Mouse (Mus musculus) kidney, embryonic 16.5 days (tissue): ENCODE results near the gene Gm4707. TPM values are rescaled to one million over a fixed set of nuclear protein-coding genes. Genes with fewer than 3 reads are reported as not detected.
A peak's percentile ranks its signal among the peaks of the same experiment; 100 is the strongest.

Experiments
- ATAC-seq: fragments of 200-750 bp; cut with Nextera tagmentation; 2 replicates; pipeline ENCODE4 v1.8.0; 2017; ENCODE audit warnings: moderate TSS enrichment; ENCODE audit not compliant: low FRiP score, low TSS enrichment
- H3K27ac ChIP-seq: fragments of 300-500 bp; sonication (generic); 2 replicates; pipeline ENCODE4 v1.5.1; 2014; ENCODE audit warnings: low read length
- H3K27me3 ChIP-seq: fragments of 300-500 bp; sonication (generic); 2 replicates; pipeline ENCODE4 v1.6.1; 2014; ENCODE audit warnings: low read length, control low read depth, mixed read lengths; ENCODE audit not compliant: insufficient read depth
- H3K36me3 ChIP-seq: fragments of 300-500 bp; sonication (generic); 2 replicates; pipeline ENCODE4 v1.6.1; 2014; ENCODE audit warnings: low read length, control low read depth, mixed read lengths; ENCODE audit not compliant: insufficient read depth
- H3K4me1 ChIP-seq: fragments of 300-500 bp; sonication (generic); 2 replicates; pipeline ENCODE4 v1.6.1; 2014; ENCODE audit warnings: low read length, control low read depth, mixed read lengths; ENCODE audit not compliant: insufficient read depth
- H3K4me2 ChIP-seq: fragments of 300-500 bp; sonication (generic); replicated peaks from 2 replicates; pipeline ENCODE4 v1.6.1; 2014; ENCODE audit warnings: low read depth, low read length
- H3K4me3 ChIP-seq: fragments of 300-500 bp; sonication (generic); 2 replicates; pipeline ENCODE4 v1.5.1; 2014; ENCODE audit warnings: mild to moderate bottlenecking, low read length
- H3K9ac ChIP-seq: fragments of 300-500 bp; sonication (generic); replicated peaks from 2 replicates; pipeline ENCODE4 v1.6.1; 2014; ENCODE audit warnings: low read length
- H3K9me3 ChIP-seq: fragments of 300-500 bp; sonication (generic); 2 replicates; pipeline ENCODE4 v1.6.1; 2016; ENCODE audit warnings: low read length, control low read depth
- WGBS: fragments of 180-500 bp; shearing (Covaris S2); extraction: QIAGEN DNeasy Blood & Tissue Kit; methylation state at CpG from one replicate; pipeline ENCODE4 v1.1.7; 2014; 5-methylcytosine and 5-hydroxymethylcytosine counted together
- polyA plus RNA-seq: library from polyadenylated mRNA; unstranded; fragments of >200 nt; fragmentation: Nextera tagmentation; extraction: Ambion mirVana; gene quantifications from 2 replicates; pipeline ENCODE4 v1.2.1, GENCODE M21; 2015

Gene Gm4707
- polyA plus RNA-seq, 1 experiment from 2014 or later, result 2.7 TPM

- Histone ChIP-seq H3K4me2 (no peak overlapping the region), H3K9me3 (no peaks in the 10 kb centered on the region), H3K27me3 (no peaks in the 10 kb centered on the region), H3K27ac (peak overlapping the region; percentile 78; the same call in 1 of the 2 replicates), H3K9ac (no peak overlapping the region), H3K4me3 (no peak overlapping the region), H3K4me1 (peaks cover 21% of the 10 kb centered on the region), H3K36me3 (no peaks in the 10 kb centered on the region)
- 65% methylated on average over 7 of the region's 7 CpGs for WGBS
- peak; percentile 66 for ATAC-seq
These were observed 23.8 kb upstream of the Gm4707 start for GRCm38 (mm10) chr17:71483418-71484060.

GRCm38 (mm10) chr17:71479381-71479901 lies 19.7 kb upstream of the Gm4707 start:
- H3K27me3 ChIP-seq, result no peaks in the 10 kb centered on the region
- no peak overlapping the region for H3K4me3 ChIP-seq
- H3K9me3 ChIP-seq, result no peaks in the 10 kb centered on the region
- H3K4me2 ChIP-seq, result no peak overlapping the region
- peaks cover 11% of the 10 kb centered on the region; the same call in 1 of the 2 replicates for H3K4me1 ChIP-seq
- no peak overlapping the region for H3K9ac ChIP-seq
- ATAC-seq, result no peak
- peak overlapping the region; percentile 5; the same call in 1 of the 2 replicates for H3K27ac ChIP-seq
- WGBS, result 55% methylated on average over 5 of the region's 5 CpGs
- no peaks in the 10 kb centered on the region for H3K36me3 ChIP-seq

GRCm38 (mm10) chr17:71477481-71477880 lies 17.8 kb upstream of the Gm4707 start:
- no peaks in the 10 kb centered on the region for H3K36me3 ChIP-seq
- no peaks in the 10 kb centered on the region for H3K9me3 ChIP-seq
- no peak overlapping the region for H3K4me2 ChIP-seq
- WGBS, result 90% methylated on average over 8 of the region's 8 CpGs
- no peak overlapping the region for H3K27ac ChIP-seq
- no peaks in the 10 kb centered on the region for H3K27me3 ChIP-seq
- H3K9ac ChIP-seq, result no peak overlapping the region
- peaks cover 16% of the 10 kb centered on the region for H3K4me1 ChIP-seq
- no peak overlapping the region for H3K4me3 ChIP-seq
- ATAC-seq, result no peak

- peak overlapping the region; percentile 99; the same call in 1 of the 2 replicates for H3K27ac ChIP-seq
These were observed 16.8 kb upstream of the Gm4707 start for GRCm38 (mm10) chr17:71476346-71477020.

GRCm38 (mm10) chr17:71475705-71476089 lies 16.0 kb upstream of the Gm4707 start:
- peak overlapping the region; percentile 77 for H3K4me3 ChIP-seq
- peak; percentile 84 for ATAC-seq
- H3K9me3 ChIP-seq, result no peaks in the 10 kb centered on the region
- no peaks in the 10 kb centered on the region for H3K27me3 ChIP-seq
- H3K27ac ChIP-seq, result peak overlapping the region; percentile 99
- peaks cover 16% of the 10 kb centered on the region for H3K4me1 ChIP-seq
- peak overlapping the region; percentile 98 for H3K9ac ChIP-seq
- under 1% methylated on average over 31 of the region's 31 CpGs for whole genome bisulfite sequencing
- peak overlapping the region; percentile 88 for H3K4me2 ChIP-seq
- no peaks in the 10 kb centered on the region for H3K36me3 ChIP-seq

More at GRCm38 (mm10) chr17:71476346-71477020, 16.8 kb upstream of the Gm4707 start:
- WGBS, result 74% methylated on average over 7 of the region's 7 CpGs
- Histone ChIP-seq H3K9ac (peak overlapping the region; percentile 98), H3K27me3 (no peaks in the 10 kb centered on the region), H3K4me2 (peak overlapping the region; percentile 88), H3K9me3 (no peaks in the 10 kb centered on the region), H3K36me3 (no peaks in the 10 kb centered on the region), H3K4me3 (peak overlapping the region; percentile 77), H3K4me1 (peaks cover 16% of the 10 kb centered on the region)
- ATAC-seq, result no peak

- Histone ChIP-seq H3K4me3 (peak within 1 kb of the TSS; percentile 77), H3K4me2 (peak within 1 kb of the TSS; percentile 88)
These were observed 15.3 kb upstream of the Gm4707 start, which contains the start of gene Smchd1 for GRCm38 (mm10) chr17:71474762-71475704. TSS of gene Smchd1 (minus strand) at chr17:71475343.

GRCm38 (mm10) chr17:71474128-71474527 lies 14.4 kb upstream of the Gm4707 start:
- H3K27me3 ChIP-seq, result no peaks in the 10 kb centered on the region
- H3K27ac ChIP-seq, result peak overlapping the region; percentile 99
- no peaks in the 10 kb centered on the region for H3K9me3 ChIP-seq
- peaks cover 13% of the 10 kb centered on the region for H3K4me1 ChIP-seq
- ATAC-seq, result no peak
- peak overlapping the region; percentile 88 for H3K4me2 ChIP-seq
- peak overlapping the region; percentile 77 for H3K4me3 ChIP-seq
- no peaks in the 10 kb centered on the region for H3K36me3 ChIP-seq
- 17% methylated on average over 8 of the region's 8 CpGs for WGBS
- peak overlapping the region; percentile 98 for H3K9ac ChIP-seq

More at GRCm38 (mm10) chr17:71474762-71475704, 15.3 kb upstream of the Gm4707 start, which contains the start of gene Smchd1:
- Histone ChIP-seq H3K9ac (peak within 1 kb of the TSS; percentile 98), H3K4me1 (peaks cover 13% of the 10 kb centered on the region), H3K27me3 (no peaks in the 10 kb centered on the region), H3K9me3 (no peaks in the 10 kb centered on the region), H3K27ac (peak within 1 kb of the TSS; percentile 99), H3K36me3 (no peaks in the 10 kb centered on the region)
- ATAC-seq, result peak; percentile 96
- WGBS, result under 1% methylated on average over 92 of the region's 109 CpGs

- Histone ChIP-seq H3K27ac (no peak overlapping the region), H3K36me3 (no peaks in the 10 kb centered on the region), H3K4me3 (no peak overlapping the region), H3K4me1 (peaks cover 9% of the 10 kb centered on the region), H3K27me3 (no peaks in the 10 kb centered on the region), H3K9me3 (no peaks in the 10 kb centered on the region), H3K9ac (no peak overlapping the region), H3K4me2 (no peak overlapping the region)
- WGBS, result 77% methylated on average over 2 of the region's 2 CpGs
- ATAC-seq, result no peak
These were observed 11.5 kb upstream of the Gm4707 start for GRCm38 (mm10) chr17:71471261-71471660.

- Histone ChIP-seq H3K27me3 (no peaks in the 10 kb centered on the region), H3K36me3 (peaks cover 37% of the 10 kb centered on the region), H3K4me2 (no peak overlapping the region), H3K4me3 (no peak overlapping the region), H3K9me3 (no peaks in the 10 kb centered on the region), H3K4me1 (no peaks in the 10 kb centered on the region), H3K9ac (no peak overlapping the region), H3K27ac (no peak overlapping the region)
- WGBS, result 94% methylated on average over 3 of the region's 3 CpGs
- ATAC-seq, result no peak
These were observed 594 bp upstream of the Gm4707 start for GRCm38 (mm10) chr17:71460312-71460711.
